Mouse (Mus musculus): ENCODE measurements at regions not wholly inside any gene's neighbourhood (a gene's known extent, or its start where the extent isn't known, plus 50 kb on each side); places are given as distances from the start of the nearest gene placed in this dataset.

GRCm38 (mm10) chr1:71946911-71947310 is 265.2 kb downstream of the Mreg start:
- DNase-seq: no peak

GRCm38 (mm10) chr1:71945070-71945469 is 267.0 kb downstream of the Mreg start:
- DNase-seq: no peak

DNA sequence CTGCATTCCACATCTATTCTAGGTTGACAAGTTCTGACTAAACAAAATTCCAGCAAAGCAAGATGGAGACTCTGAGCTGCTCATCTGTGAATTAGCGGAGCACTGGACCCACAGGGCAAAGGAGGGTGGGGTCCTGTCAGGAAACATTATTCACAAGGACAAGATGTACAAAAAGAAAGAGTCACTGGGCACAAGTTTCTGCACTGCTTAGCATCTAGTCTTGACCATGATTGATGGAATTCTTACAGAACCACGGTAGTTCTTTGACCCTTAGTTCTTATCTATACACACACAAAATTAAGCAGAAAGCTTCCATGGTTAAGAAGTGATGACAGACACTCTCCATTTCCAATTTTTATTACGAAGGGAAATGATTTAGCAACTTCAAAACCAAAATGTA is 267.6 kb downstream of the Mreg start:
- DNase-seq: no peak

DNA sequence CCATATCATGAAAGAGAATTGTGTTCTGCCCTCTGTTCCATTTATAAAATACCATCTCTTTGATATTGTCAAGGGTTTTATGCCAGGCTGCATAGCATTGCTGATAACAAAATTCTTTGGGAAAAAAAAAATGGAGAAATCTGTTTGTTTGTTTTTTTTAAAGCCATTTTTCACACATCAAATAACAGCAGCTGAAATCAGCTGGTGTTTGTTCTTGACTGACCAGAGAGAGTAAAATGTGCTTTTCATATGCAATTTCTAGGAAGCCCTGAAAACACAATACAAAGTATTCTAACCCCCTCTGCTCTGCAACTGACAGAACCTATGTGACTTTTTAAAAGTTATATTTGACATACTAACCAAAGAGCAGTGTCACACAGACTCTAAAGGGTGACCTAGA is 270.0 kb downstream of the Mreg start:
- no peak for DNase-seq

GRCm38 (mm10) chr1:71941688-71942087 is 270.4 kb downstream of the Mreg start:
- no peak for DNase-seq

- no peak for DNase-seq
Measured at GRCm38 (mm10) chr1:71940900-71941299, 271.2 kb downstream of the Mreg start.

- no peak for DNase-seq
Measured at GRCm38 (mm10) chr1:71938323-71939007, 273.6 kb downstream of the Mreg start.

GRCm38 (mm10) chr1:71937922-71938321 is 274.2 kb downstream of the Mreg start:
- no peak for DNase-seq

DNA sequence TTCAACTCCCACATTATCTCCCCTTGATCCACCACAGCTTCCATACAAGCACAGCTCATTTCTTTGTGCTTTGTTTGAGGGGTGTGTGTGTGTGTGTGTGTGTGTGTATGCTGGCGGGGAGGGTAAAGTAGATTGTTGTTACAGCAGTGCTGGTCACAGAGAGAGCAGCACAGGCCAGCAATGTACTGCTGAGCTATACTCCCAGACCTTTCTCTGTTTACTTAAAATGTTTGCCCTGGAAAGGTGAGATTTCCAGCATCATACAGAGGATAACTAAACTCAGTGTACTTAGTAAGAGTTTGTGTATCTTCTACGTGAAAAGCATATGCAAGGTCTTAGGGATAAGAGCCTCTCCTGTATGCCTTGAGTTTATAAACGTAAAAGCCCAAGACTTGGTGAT is 274.9 kb downstream of the Mreg start:
- DNase-seq: no peak

- no peak for DNase-seq
Measured at GRCm38 (mm10) chr1:71936501-71937129, 275.5 kb downstream of the Mreg start.

DNA sequence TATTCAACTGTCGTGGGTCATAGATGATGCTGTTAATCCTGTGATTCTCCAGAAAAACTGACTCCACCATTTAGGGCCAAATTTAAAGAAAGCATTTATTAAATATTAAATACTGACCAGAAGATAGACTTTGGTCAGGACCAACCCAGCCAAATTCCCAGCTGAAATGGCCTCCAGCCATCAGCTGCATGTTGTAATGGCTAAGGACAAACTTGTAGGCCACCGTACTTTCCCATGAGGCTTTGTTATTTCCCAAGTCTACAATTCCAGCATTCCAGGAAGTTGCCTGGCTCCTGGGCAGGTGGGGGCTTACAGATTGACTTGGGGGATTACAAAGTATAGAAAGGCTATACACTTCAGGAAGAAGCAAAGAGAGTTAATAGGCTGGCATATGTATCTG is 272.5 kb upstream of the Fn1 start:
- DNase-seq: no peak

DNA sequence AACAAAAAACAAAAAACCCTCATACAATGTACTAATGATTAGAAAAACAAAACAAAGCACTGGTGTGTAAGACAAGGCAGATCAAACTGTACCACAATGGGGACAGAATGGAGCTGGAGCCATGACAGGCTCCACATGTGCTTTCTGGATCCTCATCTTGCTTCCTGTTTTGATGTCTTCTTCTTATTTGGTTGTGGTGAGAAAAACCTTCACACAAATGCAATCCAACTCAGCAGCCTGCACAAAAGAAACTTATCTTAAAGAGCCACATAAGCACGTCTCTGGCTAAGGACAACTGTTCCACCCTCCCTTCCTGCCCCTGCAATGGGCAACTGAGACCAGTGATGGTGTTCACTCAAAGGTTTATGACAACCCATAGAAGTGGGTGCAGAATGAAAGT is 271.9 kb upstream of the Fn1 start:
- no peak for DNase-seq

DNA sequence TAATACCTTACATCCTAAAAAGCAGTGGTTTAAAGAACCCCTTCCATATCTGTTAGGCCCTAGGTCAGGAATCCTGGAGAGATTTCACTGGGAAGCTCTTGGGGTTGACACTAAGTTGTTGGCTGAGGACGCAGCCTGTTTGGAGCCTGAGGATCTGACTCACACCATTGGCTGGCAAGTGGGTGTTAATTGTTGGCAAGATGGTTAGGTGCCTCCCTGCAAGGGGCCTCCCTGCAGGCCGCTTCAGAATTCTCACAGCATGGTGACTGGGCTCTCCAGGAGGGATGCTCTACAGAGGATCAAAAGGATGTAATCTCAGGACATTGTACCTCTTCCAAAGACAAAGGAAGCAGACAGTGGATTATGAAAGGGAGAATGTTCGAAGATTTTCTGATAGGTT is 270.7 kb upstream of the Fn1 start:
- no peak for DNase-seq

DNA sequence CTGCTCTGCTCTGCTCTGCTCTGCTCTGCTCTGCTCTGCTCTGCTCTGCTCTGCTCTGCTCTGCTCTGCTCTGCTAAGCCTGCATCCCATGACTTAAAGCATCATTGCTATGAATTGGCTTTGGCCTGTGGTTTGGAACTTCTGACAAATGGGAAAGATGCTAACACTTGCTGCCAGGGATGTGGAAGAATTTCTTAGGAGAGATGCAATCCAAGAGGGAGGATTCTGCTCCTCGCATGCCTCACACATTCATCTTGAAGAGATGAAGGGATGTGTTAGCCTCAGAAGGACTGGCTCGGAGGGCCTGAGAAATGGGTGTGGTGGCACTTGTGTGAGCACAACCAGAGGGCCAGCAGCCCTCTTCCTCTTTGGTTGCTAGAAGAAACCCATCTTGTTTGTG is 268.5 kb upstream of the Fn1 start:
- peak; percentile 10 for DNase-seq

GRCm38 (mm10) chr1:71919891-71920290 is 266.9 kb upstream of the Fn1 start:
- DNase-seq: no peak

DNA sequence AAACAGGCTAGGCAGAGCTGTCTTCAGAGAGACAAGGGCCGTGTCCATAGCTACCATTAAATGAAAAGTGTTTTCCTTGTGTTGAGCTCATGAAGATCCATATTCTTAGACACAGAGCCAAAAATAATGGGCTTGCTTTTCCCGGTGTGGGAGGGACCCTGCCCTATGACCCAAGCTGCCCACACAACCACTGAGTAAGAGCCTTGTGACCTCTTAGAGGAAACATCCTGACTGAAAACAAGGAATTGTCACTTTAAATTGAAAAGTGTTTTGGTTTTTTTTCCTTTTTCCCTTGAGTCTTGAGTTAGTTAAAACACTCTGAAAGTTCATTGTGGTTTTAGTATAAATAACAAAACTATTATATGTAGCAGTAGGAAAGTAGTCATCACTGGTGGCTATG is 264.0 kb upstream of the Fn1 start:
- DNase-seq: no peak

DNA sequence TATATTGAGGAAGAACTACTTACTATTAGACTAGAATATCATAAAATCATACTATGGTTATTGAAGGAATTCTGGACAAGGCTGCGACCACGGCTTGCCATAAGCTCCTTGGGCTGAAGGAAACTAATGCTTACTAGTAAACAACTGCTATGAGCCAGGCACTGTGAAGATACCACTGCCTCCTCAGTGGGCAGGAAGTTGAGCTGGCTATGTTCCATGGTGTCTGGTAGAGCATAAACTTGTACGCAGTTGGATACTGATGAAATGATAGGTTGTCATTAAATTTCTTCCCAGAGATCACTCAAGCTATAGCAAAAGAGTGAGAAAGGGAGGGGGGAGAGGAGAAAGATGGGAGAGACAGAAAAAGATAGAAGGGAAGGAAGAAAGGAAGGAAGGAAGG is 261.4 kb upstream of the Fn1 start:
- DNase-seq: no peak

- no peak for DNase-seq
Measured at GRCm38 (mm10) chr1:71913221-71913620, 260.2 kb upstream of the Fn1 start.

GRCm38 (mm10) chr1:71912441-71912840 is 259.4 kb upstream of the Fn1 start:
- DNase-seq: no peak

DNA sequence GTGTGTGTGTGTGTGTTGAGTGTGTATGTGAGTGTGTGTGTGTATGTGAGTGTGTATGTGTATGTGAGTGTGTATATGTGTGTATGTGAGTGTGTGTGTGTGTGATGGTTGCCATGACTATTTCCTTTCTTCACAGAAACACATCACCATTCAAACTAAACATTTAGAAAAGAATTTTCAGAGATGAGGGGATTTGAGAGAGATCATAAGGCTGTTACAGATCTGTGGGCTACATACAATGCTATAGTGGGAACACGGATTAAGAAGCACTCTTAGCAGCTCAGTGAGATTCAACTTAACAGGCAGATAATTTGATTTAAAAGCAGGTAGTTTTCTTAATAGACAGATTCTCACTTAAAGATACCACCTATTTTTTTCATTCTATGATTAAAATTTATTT is 257.1 kb upstream of the Fn1 start:
- no peak for DNase-seq

DNA sequence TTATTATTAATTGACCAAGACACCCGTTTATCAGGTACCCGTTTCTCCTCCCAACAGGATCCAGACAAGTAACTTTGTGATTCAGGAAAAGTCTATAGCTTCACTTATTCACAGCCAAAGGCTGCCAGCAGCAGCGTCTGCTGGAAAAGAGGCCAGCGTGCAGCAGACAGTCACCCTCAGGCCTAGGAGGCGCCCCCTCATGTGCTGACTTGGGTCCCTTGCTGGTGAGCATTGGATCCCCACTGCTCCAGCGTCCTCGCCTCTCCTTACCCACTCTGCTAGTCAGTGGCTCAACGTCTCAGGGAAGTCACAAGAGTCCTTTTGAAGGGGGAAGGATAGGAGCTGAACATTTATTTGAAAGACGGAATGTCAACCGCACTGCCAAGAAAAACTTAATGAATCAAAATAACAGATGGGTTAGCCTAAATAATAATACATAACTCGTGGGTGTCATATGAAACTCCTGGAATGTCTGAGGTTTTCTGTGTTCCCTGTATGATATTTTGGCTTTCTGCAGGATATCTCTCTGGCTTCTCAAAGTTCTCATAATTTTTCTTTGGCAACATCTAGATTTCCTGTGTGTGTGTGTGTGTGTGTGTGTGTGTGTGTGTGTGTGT is 256.6 kb upstream of the Fn1 start:
- no peak for DNase-seq

GRCm38 (mm10) chr1:71904376-71904948 is 251.5 kb upstream of the Fn1 start:
- DNase-seq: no peak
